Mouse (Mus musculus) myocyte (in vitro differentiated cells): Measurements from ENCODE around the gene Angpt4.

Experiments used
- CEBPB ChIP-seq: IDR thresholded peaks from 2 replicates; pipeline ENCODE4 v1.6.1; 2011; ENCODE audit warnings: mild to moderate bottlenecking, moderate library complexity; ENCODE audit not compliant: poor library complexity, insufficient read depth, severe bottlenecking
- E2F4 ChIP-seq: IDR thresholded peaks from one replicate; pipeline ENCODE4 v1.6.1; 2011; ENCODE audit warnings: mild to moderate bottlenecking, control low read depth, moderate library complexity; ENCODE audit not compliant: insufficient read depth
- MAX ChIP-seq: IDR thresholded peaks from one replicate; pipeline ENCODE4 v1.6.1; 2011; ENCODE audit warnings: low read depth, mild to moderate bottlenecking, control low read depth
- MYOD1 ChIP-seq, 3 experiments: IDR thresholded peaks; one replicate each; pipeline ENCODE4 v1.6.1; 2011; ENCODE audit warnings: control low read depth in 2 of 3, low read depth in 2 of 3, mild to moderate bottlenecking in 2 of 3, moderate library complexity in 1 of 3; ENCODE audit not compliant: insufficient read length in 2 of 3, control insufficient read depth in 1 of 3
- MYOG ChIP-seq, 3 experiments: IDR thresholded peaks; one replicate each; pipeline ENCODE4 v1.6.1; 2011; ENCODE audit warnings: control low read depth in 2 of 3, low read depth in 2 of 3, mild to moderate bottlenecking in 2 of 3; ENCODE audit not compliant: insufficient read length in 2 of 3, control insufficient read depth in 1 of 3, insufficient read depth in 1 of 3
- POLR2A ChIP-seq: IDR thresholded peaks from one replicate; pipeline ENCODE4 v1.6.1; 2011; ENCODE audit warnings: low read depth, mild to moderate bottlenecking, control low read depth, moderate library complexity; ENCODE audit not compliant: insufficient read length
- POLR2AphosphoS2 ChIP-seq: IDR thresholded peaks from one replicate; pipeline ENCODE4 v1.6.1; 2011; ENCODE audit warnings: low read depth, control low read depth; ENCODE audit not compliant: insufficient read length
- SRF ChIP-seq: IDR thresholded peaks from one replicate; pipeline ENCODE4 v1.6.1; 2011; ENCODE audit warnings: low read depth; ENCODE audit not compliant: control insufficient read depth, insufficient read length
- USF1 ChIP-seq: IDR thresholded peaks from one replicate; pipeline ENCODE4 v1.6.1; 2011; ENCODE audit warnings: low read depth, mild to moderate bottlenecking, control low read depth, moderate library complexity

DNA sequence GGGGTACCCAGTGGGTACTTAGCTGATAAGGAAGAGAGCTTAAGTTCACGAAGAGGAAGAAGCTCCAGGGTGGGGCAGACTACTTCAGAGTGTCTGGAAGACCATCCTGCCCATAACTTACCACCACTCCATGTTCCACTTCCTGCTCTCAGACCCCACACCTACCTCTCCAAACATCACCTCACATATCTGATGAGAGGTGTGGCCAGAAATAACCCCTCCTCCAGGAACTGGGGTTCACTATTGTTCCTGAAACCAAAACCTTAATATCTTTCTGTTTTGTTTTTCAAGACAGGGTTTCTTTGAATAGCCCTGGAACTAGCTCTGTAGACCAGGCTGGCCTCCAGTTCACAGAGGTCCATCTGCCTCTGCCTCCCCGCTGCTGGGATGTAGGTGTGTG is 56.8 kb downstream of the Angpt4 start:
- no peak for TF ChIP-seq POLR2AphosphoS2
- TF ChIP-seq POLR2A, result no peak
- no peak for TF ChIP-seq MYOD1 (IDR thresholded peaks at IDR 0.05; ENCODE audit: control insufficient read depth in 1 of 3, insufficient read length in 2 of 3, low read depth in 2 of 3)
- no peak for TF ChIP-seq SRF
- TF ChIP-seq CEBPB, result no peak
- no peak for TF ChIP-seq MYOG (IDR thresholded peaks at IDR 0.05; ENCODE audit: control insufficient read depth in 1 of 3, insufficient read depth in 1 of 3, insufficient read length in 2 of 3, low read depth in 2 of 3)
- TF ChIP-seq MAX, result no peak
- TF ChIP-seq USF1, result no peak
- no peak for TF ChIP-seq E2F4
